Mouse (Mus musculus) thymus, postnatal 25 days (tissue): ENCODE measurements at regions not wholly inside any gene's neighbourhood (a gene's known extent, or its start where the extent isn't known, plus 50 kb on each side); places are given as distances from the start of the nearest gene placed in this dataset.
"Not testable (repeated sequence)": the region's sequence is repeated elsewhere in the genome, so short reads cannot be mapped to it uniquely, and the experiment has no call there.

Experiments used
- DNase-seq: peaks from one replicate; pipeline ENCODE4 v3.0.0; 2022

DNA sequence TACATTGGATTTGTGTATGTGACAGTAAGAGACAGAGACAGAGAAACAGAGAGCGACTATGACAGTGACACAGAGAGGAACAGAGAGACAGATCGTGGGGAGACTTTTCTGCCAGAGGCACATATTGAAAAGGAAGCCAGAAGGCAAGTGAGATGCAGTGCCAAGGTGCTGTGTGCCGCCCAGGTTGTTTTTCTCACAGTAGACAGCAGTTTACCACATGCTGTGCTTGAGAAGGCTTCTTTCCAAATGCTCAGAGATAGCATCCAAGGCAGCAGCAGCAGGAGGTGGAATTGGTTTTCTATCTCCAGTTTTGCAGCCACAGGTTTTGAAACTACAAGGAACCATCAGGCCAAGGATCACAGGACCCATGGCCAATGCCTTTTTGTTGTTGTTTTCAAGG lies 466.5 kb downstream of the Lrfn5 start:
- DNase-seq = no peak

DNA sequence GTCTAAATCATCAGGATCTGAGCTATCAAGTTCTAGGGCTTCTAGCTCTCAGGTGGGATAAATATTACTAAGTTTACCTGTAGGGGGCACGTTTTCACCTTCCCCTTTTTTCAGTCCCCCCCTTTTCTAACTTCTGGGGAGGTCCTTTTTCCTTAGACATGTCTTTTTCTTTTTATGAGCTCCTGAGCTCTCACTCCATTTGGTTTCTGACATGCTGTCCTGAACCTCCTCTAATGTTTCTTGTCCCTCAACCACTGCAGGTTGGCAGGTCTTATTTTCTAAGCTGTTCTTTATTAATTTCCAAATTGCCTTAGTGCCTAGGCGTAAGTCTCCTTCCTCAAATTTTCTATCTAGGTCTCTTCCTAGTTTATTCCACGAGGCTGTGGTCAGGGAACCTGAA lies 470.9 kb downstream of the Lrfn5 start:
- DNase-seq = not testable (repeated sequence)

DNA sequence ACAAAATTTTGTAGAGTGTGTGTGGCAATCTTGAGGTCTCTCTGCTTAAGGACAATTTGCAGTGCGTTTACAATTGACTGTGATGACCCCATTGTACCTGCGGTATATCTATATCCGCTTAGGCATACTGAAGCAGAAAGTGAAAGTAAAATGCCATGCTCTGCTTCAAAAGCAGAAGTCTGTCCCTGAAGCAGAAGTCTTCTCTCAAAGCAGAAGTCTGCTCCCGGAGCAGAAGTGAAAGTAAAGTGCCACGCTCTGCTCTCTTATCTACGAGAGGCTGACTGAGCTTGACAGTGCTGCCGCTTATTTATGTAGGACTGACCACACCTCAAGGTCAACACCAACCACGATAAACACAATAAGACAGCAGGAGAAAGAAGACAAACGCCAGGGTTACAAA lies 471.3 kb downstream of the Lrfn5 start:
- DNase-seq = peak; percentile 9

GRCm38 (mm10) chr12:62013351-62013750 lies 490.4 kb downstream of the Lrfn5 start:
- DNase-seq = no peak

- DNase-seq = not testable (repeated sequence)
These were observed 494.7 kb downstream of the Lrfn5 start for GRCm38 (mm10) chr12:62017676-62018075.
